In genomic region chr17:33947430-33948089, GRCm38 (mm10) we compare ENCODE assay signal across 15 mouse cellular contexts. TPM values are rescaled to one million over a fixed set of nuclear protein-coding genes. Genes with fewer than 3 reads are reported as not detected.
DNase-seq lines count a peak whose midpoint lies in the region; ATAC-seq lines count a peak whose summit lies in the region.
"Had no signal": no experiment of that assay in that cellular context is flagged by ENCODE, and none has a peak within 500 bp of the region (broad histone marks: within the 10 kb centered on the region; RNA-seq: fewer than 3 reads in every experiment).

No protein-coding gene starts in this region.

- peak; percentile 20 for DNase-seq in layer of hippocampus, adult 11-12 months (ENCODE audit: low spot score)
- no peak for DNase-seq in layer of hippocampus, adult 9-11 months
- peak; percentile 86 for DNase-seq in naive thymus-derived CD4-positive, alpha-beta T cell, adult 2 months (ENCODE audit: low read depth)
- DNase-seq in adrenal gland, postnatal 36 days, result no peak
- DNase-seq in kidney, adult 18-20 months, result no peak
- DNase-seq in heart, adult 8-10 months (ENCODE audit: low spot score), result no peak
- DNase-seq: heart, postnatal 36 days; kidney, adult 2 months; kidney, postnatal 36 days; right cerebral cortex, postnatal 4 days had no signal

- ATAC-seq in CD4-positive, CD25-positive, alpha-beta regulatory T cell, adult 4 months, result peak; percentile 30
- peak; percentile 54 for ATAC-seq in hematopoietic stem cell, adult 5-6 weeks (replicated peaks in 1 of 2; ENCODE audit: insufficient read depth in 1 of 2, low FRiP score in 2 of 2, low TSS enrichment in 1 of 2, low read depth in 1 of 2, poor library complexity in 2 of 2, severe bottlenecking in 2 of 2)
- ATAC-seq: forebrain, embryonic 13.5 days; lung, postnatal 0 days; midbrain, embryonic 13.5 days had no signal

RNA-seq across cellular contexts. Expression of gene B3galt4, which starts 3.7 kb away (rescaled TPM):
- 10 to 100 TPM; 13.2 to 21.0 TPM for polyA plus RNA-seq in CD4-positive, CD25-positive, alpha-beta regulatory T cell, adult 4 months (2017; shearing (Covaris generic))
- 3.1 and 7.3 TPM in 2 replicates for total RNA-seq in hematopoietic stem cell, adult 5-6 weeks (2017)
- 1 to 10 TPM; 4.0 to 6.6 TPM for total RNA-seq in adrenal gland, postnatal 36 days (2021)
- total RNA-seq in heart, adult 8-10 months (2022), result 1 to 10 TPM in 3 of 4 experiments, under 1 TPM in 1; 0.89 to 2.6 (median 1.6) TPM

RNA-seq across cellular contexts. Expression of gene Wdr46, which starts 7.1 kb away (rescaled TPM):
- polyA plus RNA-seq in CD4-positive, CD25-positive, alpha-beta regulatory T cell, adult 4 months (2017; shearing (Covaris generic)), result 10 to 100 TPM; 11.5 to 14.3 TPM
- total RNA-seq in hematopoietic stem cell, adult 5-6 weeks (2017), result 34.8 and 57.1 TPM in 2 replicates
- 10 to 100 TPM; 34.4 to 34.9 TPM for total RNA-seq in adrenal gland, postnatal 36 days (2021)
- 10 to 100 TPM; 10.1 to 12.8 (median 11.6) TPM for total RNA-seq in heart, adult 8-10 months (2022)

RNA-seq across cellular contexts. Expression of gene Pfdn6, which starts 7.4 kb away (rescaled TPM):
- polyA plus RNA-seq in CD4-positive, CD25-positive, alpha-beta regulatory T cell, adult 4 months (2017; shearing (Covaris generic)), result 100 to 1,000 TPM; 121 to 141 TPM
- total RNA-seq in hematopoietic stem cell, adult 5-6 weeks (2017), result 89.1 and 115 TPM in 2 replicates
- total RNA-seq in adrenal gland, postnatal 36 days (2021), result 10 to 100 TPM; 89.2 to 90.6 TPM
- 10 to 100 TPM; 62.7 to 82.9 (median 71.1) TPM for total RNA-seq in heart, adult 8-10 months (2022)

RNA-seq across cellular contexts. Expression of gene Vps52, which starts 8.1 kb away (rescaled TPM):
- 10 to 100 TPM; 27.4 to 47.4 TPM for polyA plus RNA-seq in CD4-positive, CD25-positive, alpha-beta regulatory T cell, adult 4 months (2017; shearing (Covaris generic))
- total RNA-seq in hematopoietic stem cell, adult 5-6 weeks (2017), result 18.1 and 19.1 TPM in 2 replicates
- 10 to 100 TPM; 53.4 to 59.9 TPM for total RNA-seq in adrenal gland, postnatal 36 days (2021)
- 10 to 100 TPM; 35.6 to 45.0 (median 41.6) TPM for total RNA-seq in heart, adult 8-10 months (2022)

RNA-seq across cellular contexts. Expression of gene Rps18, which starts 8.2 kb away (rescaled TPM):
- 1,000 to 10,000 TPM; 6,766 to 6,959 TPM for polyA plus RNA-seq in CD4-positive, CD25-positive, alpha-beta regulatory T cell, adult 4 months (2017; shearing (Covaris generic))
- total RNA-seq in hematopoietic stem cell, adult 5-6 weeks (2017), result 1,150 and 1,883 TPM in 2 replicates
- total RNA-seq in adrenal gland, postnatal 36 days (2021), result 100 to 1,000 TPM; 791 to 792 TPM
- total RNA-seq in heart, adult 8-10 months (2022), result 100 to 1,000 TPM; 373 to 430 (median 408) TPM

Comparison
In these comparisons a context has a peak if more than half of its experiments do, and no peak if none do; other contexts are left out.
1. DNase-seq: peak in layer of hippocampus, adult 11-12 months (single experiment) and naive thymus-derived CD4-positive, alpha-beta T cell, adult 2 months (single experiment); none in layer of hippocampus, adult 9-11 months (single experiment), adrenal gland, postnatal 36 days (0 of 2), kidney, adult 18-20 months (single experiment) and heart, adult 8-10 months (single experiment).